Mouse (Mus musculus): Measurements from ENCODE around the gene Lrrc26.

- 0 out of 2 replicates have a peak, but pooled peaks have one; percentile 20 for TF ChIP-seq CTCF (IDR thresholded peaks at IDR 0.05; ENCODE audit: insufficient read depth, low read depth, low read length)
- no peak for TF ChIP-seq POLR2A (IDR thresholded peaks at IDR 0.05; ENCODE audit: insufficient read depth, low read depth, low read length)
Measured at GRCm38 (mm10) chr2:25278928-25279882, 10.5 kb upstream of the Lrrc26 start.

Data from olfactory bulb, adult 2 months (tissue).